Mouse (Mus musculus) brain, embryonic 18.5 days (tissue): ENCODE measurements around the gene Paqr6.

Experiments used
- DNase-seq: peaks from one replicate; pipeline ENCODE4 v3.0.0-alpha.2; 2012; ENCODE audit warnings: low read depth, low spot score

The Paqr6 gene

GRCm38 (mm10) chr3:88409741-88410644, 45.6 kb downstream of the Paqr6 start, which contains the start of gene Pmf1:
TSS of gene Pmf1 (minus strand) at chr3:88410331.
- DNase-seq, result peak; percentile 79

GRCm38 (mm10) chr3:88410645-88411031, 46.3 kb downstream of the Paqr6 start:
- no peak for DNase-seq

- no peak for DNase-seq
Measured at GRCm38 (mm10) chr3:88411681-88412080, 47.3 kb downstream of the Paqr6 start.

- no peak for DNase-seq
Measured at GRCm38 (mm10) chr3:88412636-88413035, 48.3 kb downstream of the Paqr6 start.

GRCm38 (mm10) chr3:88415668-88416067, 51.3 kb downstream of the Paqr6 start:
- no peak for DNase-seq

- DNase-seq, result no peak
Measured at GRCm38 (mm10) chr3:88418016-88418415, 53.6 kb downstream of the Paqr6 start.
